Mouse (Mus musculus) cerebral cortex, adult 2 months (tissue): ENCODE data around the gene Mmel1.

Experiments
- WGBS: fragments of 180-500 bp; shearing (Covaris S2); methylation state at CpG from one replicate; pipeline ENCODE4 v1.1.7; 2018; 5-methylcytosine and 5-hydroxymethylcytosine counted together

Gene Mmel1

GRCm38 (mm10) chr4:154936542-154937255 is 67.3 kb downstream of the Mmel1 start:
- 64% methylated on average over 8 of the region's 8 CpGs for WGBS

DNA sequence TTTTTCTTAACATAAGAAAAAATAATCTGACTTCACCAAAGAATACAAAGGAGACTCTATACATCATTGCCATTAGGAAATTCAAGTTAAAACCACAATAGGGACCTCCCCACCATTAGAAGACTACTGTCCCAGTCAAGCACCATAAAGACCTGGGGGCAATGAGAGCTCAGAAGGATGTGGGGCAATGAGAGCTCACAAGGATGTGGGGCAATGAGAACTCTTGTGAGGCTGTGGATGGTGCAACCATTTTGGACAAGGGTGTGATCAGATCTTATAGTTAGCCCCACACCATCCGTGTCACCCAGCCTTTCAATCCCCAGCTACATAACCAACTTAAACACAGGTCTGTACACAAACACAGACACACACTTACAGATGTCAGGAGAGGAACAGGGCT is 68.4 kb downstream of the Mmel1 start:
- 88% methylated on average over 1 of the region's 1 CpGs for WGBS

GRCm38 (mm10) chr4:154940156-154940555 is 70.8 kb downstream of the Mmel1 start:
- 95% methylated on average over 2 of the region's 2 CpGs for WGBS

DNA sequence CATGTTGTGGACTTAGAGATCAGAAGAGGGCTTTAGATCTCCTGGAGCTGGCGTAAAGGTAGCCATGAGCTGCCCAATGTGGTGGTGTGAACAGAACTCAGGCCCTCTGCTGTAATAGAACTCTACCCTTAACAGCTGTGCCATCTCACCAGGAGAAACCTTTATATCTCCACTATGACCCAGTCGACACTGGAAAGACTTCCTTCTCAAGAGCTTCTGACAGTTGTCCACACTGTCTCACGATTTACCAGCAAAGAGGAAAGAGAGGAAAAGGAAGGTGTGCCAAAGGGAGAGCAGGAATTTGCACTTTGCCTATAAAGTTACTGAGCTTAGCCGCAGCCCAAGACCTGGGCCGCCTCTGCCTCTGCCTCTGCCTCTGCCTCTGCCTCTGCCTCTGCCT is 72.4 kb downstream of the Mmel1 start:
- WGBS = 96% methylated on average over 4 of the region's 5 CpGs

DNA sequence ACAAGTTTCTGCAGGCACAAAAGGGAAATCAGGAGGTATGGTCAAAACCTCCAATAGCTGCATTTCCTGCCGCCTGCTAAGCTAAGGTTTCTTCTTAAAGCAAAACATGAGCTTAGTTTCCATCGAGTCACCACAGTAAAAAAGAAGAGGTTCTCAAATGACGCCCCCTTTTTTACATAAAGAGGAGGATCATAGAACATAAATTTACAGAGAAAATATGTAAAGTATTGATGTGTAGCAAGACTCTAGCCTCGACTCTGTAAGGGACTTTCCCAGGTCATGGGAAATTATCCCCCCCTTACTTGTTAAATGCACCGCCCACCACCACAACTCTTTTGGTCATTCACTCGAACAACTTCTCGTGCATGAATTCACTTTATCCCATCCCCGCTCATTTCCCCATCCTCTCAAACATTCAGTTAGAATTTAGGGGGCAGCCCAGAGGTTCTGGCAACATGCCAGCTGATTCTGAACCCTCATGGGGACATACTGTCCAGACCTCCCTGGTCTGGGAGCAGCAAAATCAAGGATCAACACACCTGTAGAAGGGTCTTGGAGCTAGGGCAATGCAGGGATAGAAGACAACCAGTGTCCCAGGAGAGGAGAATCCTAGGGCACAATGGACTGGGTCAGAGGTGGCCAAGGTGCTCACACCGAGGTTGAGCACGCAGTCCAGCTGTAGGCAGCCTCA is 73.4 kb downstream of the Mmel1 start:
- 82% methylated on average over 10 of the region's 10 CpGs for WGBS

DNA sequence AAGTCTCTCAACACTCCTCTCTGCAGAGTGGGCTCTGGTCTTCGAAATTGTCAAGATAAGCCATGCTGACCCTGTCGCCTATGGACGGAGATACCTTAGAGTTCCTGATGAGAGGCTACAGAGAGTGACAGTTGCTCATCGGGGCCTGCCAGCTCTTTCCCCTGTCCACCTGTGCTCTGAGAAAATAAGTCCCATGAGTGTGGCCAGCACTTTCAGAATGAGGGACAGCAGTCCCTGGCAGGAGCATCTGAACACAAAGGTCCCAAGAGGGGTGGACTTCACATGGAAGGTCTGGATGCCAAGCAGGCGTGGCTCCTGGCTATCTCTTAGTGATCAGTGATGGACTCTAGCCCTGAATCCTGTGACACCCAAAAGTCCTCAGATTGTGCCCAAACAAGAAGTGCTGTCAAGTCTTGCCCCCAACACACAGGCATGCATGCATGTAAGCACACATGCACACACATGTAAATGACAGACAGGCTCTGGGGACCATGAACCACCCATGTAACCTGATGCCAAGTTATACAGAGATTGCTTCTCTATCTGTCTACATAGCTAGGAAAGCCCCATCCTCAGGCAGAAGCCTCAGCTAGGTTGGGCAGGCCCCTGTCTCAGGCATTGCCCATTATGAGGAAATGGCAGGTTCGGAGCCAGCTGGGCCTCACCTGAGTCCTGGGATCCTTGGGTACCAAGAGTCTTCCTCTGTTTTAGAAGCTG is 74.1 kb downstream of the Mmel1 start:
- WGBS = 96% methylated on average over 6 of the region's 6 CpGs

GRCm38 (mm10) chr4:154944121-154944590 is 74.8 kb downstream of the Mmel1 start:
- 49% methylated on average over 2 of the region's 2 CpGs for WGBS
